Mouse (Mus musculus): Measurements from ENCODE around the gene Twistnb. TPM values are rescaled to one million over a fixed set of nuclear protein-coding genes. Genes with fewer than 3 reads are reported as not detected.

Gene Twistnb
- total and polyA plus RNA-seq, 2 experiments from 2014 or later, result 24.0 to 31.1 TPM

DNA sequence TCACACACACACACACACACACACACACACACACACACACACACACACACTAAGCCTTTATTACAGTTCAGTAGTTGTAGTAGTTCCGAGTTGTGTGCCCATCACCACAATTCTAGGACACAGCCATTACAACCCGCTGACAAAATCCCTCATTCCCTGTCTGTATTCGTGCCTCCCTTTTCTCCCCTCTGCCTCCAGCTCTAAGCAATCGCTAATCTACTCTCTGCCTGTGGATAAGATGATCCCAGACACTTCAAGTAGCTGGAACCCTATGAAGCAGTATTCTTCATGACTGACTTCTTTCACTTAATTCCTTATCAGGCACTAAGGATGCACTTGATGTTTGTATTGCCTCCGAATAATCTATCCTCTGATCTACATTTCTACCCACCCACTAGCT, 24.4 kb upstream of the Twistnb start:
- Histone ChIP-seq H3K4me2 (ENCODE audit: low read depth, low read length) (no peak overlapping the region), H3K4me3 (ENCODE audit: low read depth, low read length) (no peak overlapping the region), H3K9ac (replicated peaks; ENCODE audit: low read depth, low read length) (no peak overlapping the region), H3K36me3 (replicated peaks; ENCODE audit: control insufficient read depth, insufficient read depth, low read length) (no peaks in the 10 kb centered on the region), H3K4me1 (ENCODE audit: control insufficient read depth, insufficient read depth) (no peaks in the 10 kb centered on the region), H3K27ac (ENCODE audit: low read depth) (no peak overlapping the region), H3K9me3 (replicated peaks; ENCODE audit: control insufficient read depth, low read length) (no peaks in the 10 kb centered on the region), H3K27me3 (ENCODE audit: control insufficient read depth, insufficient read depth, low read length) (no peaks in the 10 kb centered on the region)
- 46% methylated on average over 5 of the region's 5 CpGs for WGBS
- no peak for DNase-seq (ENCODE audit: low spot score)
- TF ChIP-seq CTCF (IDR thresholded peaks at IDR 0.05; ENCODE audit: low read depth) (no peak), EP300 (IDR thresholded peaks at IDR 0.05; ENCODE audit: low read depth) (no peak)
- no peak for ATAC-seq (ENCODE audit: insufficient read depth, low read depth)

DNA sequence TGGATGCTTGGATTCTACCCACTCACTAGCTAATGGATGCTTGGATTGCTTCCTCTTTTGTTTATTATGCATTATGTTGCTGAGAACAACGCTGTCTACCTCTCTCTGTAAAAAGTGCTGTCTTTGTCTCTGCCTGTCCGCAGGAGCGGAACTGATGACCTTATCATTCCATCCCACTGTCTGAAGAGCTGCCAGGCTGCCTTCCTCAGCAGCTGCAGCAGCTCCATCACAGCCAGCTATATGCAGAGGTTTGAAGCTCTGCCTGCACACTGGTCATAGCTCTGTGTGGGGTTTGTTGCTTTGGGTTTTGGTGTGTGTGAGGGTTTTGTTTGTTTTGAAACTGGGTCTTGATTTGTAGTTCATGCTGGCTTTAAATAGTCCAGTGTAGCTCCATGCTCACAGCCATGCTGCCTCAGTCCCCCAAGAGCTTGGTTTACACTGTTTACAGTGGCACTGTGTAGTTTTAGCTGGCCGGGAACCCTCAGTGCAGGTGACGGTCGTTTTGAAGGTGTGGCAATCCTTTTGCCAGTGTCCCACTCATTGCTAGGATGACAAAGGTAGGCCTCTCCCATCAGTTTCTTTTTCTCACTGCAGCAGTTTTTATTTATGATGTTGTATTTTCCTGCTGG, 23.9 kb upstream of the Twistnb start:
- DNase-seq (ENCODE audit: low spot score) (no peak), ATAC-seq (ENCODE audit: insufficient read depth, low read depth) (no peak)
- no peak overlapping the region for H3K9ac ChIP-seq (replicated peaks; ENCODE audit: low read depth, low read length)
- 42% methylated on average over 6 of the region's 6 CpGs for WGBS
- H3K4me3 ChIP-seq (ENCODE audit: low read depth, low read length), result no peak overlapping the region
- no peaks in the 10 kb centered on the region for H3K36me3 ChIP-seq (replicated peaks; ENCODE audit: control insufficient read depth, insufficient read depth, low read length)
- no peak overlapping the region for H3K4me2 ChIP-seq (ENCODE audit: low read depth, low read length)
- no peaks in the 10 kb centered on the region for H3K4me1 ChIP-seq (ENCODE audit: control insufficient read depth, insufficient read depth)
- H3K9me3 ChIP-seq (replicated peaks; ENCODE audit: control insufficient read depth, low read length), result no peaks in the 10 kb centered on the region
- no peak for TF ChIP-seq CTCF (IDR thresholded peaks at IDR 0.05; ENCODE audit: low read depth)
- no peak for TF ChIP-seq EP300 (IDR thresholded peaks at IDR 0.05; ENCODE audit: low read depth)
- H3K27ac ChIP-seq (ENCODE audit: low read depth), result no peak overlapping the region
- no peaks in the 10 kb centered on the region for H3K27me3 ChIP-seq (ENCODE audit: control insufficient read depth, insufficient read depth, low read length)

DNA sequence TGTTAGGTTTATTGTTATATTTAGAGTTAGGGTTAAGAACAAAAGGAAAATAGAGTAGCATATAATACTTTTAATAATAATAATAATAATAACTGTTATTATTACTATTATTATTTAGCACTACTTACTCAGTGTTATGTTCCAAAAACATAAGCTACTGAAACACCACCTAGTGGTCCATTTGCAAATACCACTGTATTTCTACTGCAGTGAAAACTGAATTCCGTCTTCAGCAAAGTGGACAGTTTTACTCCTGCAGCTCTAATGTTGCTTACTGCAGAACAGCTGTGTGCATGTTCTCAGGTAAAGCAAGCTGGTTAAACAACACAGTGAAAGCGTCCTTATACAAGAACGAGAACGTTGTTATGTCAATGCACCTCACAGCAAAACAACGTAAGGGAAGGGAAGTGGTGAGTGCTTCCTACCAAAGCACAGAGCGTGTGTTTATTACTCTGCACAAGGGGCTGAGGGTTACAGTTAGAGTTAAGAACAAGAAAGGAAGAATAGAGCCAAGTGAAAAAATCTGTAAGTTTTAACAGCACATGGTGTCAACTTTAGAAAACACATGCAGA, 17.8 kb upstream of the Twistnb start:
- Histone ChIP-seq H3K4me3 (ENCODE audit: low read depth, low read length) (no peak overlapping the region), H3K4me1 (ENCODE audit: control insufficient read depth, insufficient read depth) (no peaks in the 10 kb centered on the region), H3K9me3 (replicated peaks; ENCODE audit: control insufficient read depth, low read length) (no peaks in the 10 kb centered on the region), H3K9ac (replicated peaks; ENCODE audit: low read depth, low read length) (no peak overlapping the region), H3K27me3 (ENCODE audit: control insufficient read depth, insufficient read depth, low read length) (no peaks in the 10 kb centered on the region), H3K4me2 (ENCODE audit: low read depth, low read length) (no peak overlapping the region), H3K36me3 (replicated peaks; ENCODE audit: control insufficient read depth, insufficient read depth, low read length) (no peaks in the 10 kb centered on the region), H3K27ac (ENCODE audit: low read depth) (no peak overlapping the region)
- ATAC-seq (ENCODE audit: insufficient read depth, low read depth) (no peak), DNase-seq (ENCODE audit: low spot score) (no peak)
- TF ChIP-seq EP300 (IDR thresholded peaks at IDR 0.05; ENCODE audit: low read depth) (no peak), CTCF (IDR thresholded peaks at IDR 0.05; ENCODE audit: low read depth) (peak; percentile 35)
- WGBS, result 43% methylated on average over 6 of the region's 6 CpGs

DNA sequence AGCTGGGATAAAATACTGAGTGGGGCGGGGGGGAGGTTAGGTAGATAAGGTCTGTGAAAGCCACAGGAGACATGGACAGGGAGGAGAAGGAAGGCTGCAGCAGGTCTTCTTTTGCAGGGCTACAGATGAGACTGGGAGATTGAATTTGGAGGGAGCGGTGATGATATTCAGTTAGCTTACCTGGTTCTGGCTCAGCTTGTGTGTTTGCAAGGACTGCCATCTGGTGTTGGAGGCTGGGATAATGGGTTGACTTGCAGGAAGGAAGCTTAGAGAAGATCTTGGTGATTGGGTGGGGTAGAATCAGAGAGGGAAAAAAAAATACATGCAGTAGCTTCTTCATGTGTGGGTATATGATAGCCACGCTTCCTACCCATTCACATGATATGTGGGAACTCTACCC, 5.1 kb upstream of the Twistnb start:
- H3K4me1 ChIP-seq (ENCODE audit: control insufficient read depth, insufficient read depth), result no peaks in the 10 kb centered on the region
- peak; percentile 70 for TF ChIP-seq CTCF (IDR thresholded peaks at IDR 0.05; ENCODE audit: low read depth)
- TF ChIP-seq EP300 (IDR thresholded peaks at IDR 0.05; ENCODE audit: low read depth), result no peak
- DNase-seq (ENCODE audit: low spot score) (no peak), ATAC-seq (ENCODE audit: insufficient read depth, low read depth) (no peak)
- no peaks in the 10 kb centered on the region for H3K9me3 ChIP-seq (replicated peaks; ENCODE audit: control insufficient read depth, low read length)
- no peaks in the 10 kb centered on the region for H3K36me3 ChIP-seq (replicated peaks; ENCODE audit: control insufficient read depth, insufficient read depth, low read length)
- H3K4me2 ChIP-seq (ENCODE audit: low read depth, low read length), result no peak overlapping the region
- no peak overlapping the region for H3K27ac ChIP-seq (ENCODE audit: low read depth)
- H3K4me3 ChIP-seq (ENCODE audit: low read depth, low read length), result no peak overlapping the region
- H3K27me3 ChIP-seq (ENCODE audit: control insufficient read depth, insufficient read depth, low read length), result peaks cover 4% of the 10 kb centered on the region; the same call in 1 of the 2 replicates
- 34% methylated on average over 3 of the region's 3 CpGs for WGBS
- H3K9ac ChIP-seq (replicated peaks; ENCODE audit: low read depth, low read length), result no peak overlapping the region

DNA sequence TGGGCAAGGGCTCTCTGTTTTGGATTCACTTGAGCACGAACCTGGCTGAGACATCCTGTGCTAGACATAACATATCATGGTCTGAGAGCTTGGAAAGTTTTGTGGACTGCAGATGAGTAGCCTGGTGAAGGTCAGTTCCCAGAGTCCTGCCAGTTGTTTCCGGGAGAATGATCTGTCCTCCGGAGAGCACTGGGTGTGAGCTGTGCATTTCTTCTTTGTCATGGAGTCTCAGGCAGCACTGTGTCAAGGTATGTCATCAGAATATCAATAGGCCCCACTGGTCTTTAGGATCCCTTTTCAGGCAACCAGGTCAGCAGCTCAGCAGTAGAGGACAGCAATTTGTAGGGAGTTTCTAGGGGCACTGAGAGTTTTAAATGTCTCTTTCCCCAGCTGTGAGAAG, 2.1 kb upstream of the Twistnb start:
- ATAC-seq (ENCODE audit: insufficient read depth, low read depth), result no peak
- no peak overlapping the region for H3K27ac ChIP-seq (ENCODE audit: low read depth)
- no peak overlapping the region for H3K9ac ChIP-seq (replicated peaks; ENCODE audit: low read depth, low read length)
- TF ChIP-seq CTCF (IDR thresholded peaks at IDR 0.05; ENCODE audit: low read depth) (no peak), EP300 (IDR thresholded peaks at IDR 0.05; ENCODE audit: low read depth) (no peak)
- H3K9me3 ChIP-seq (replicated peaks; ENCODE audit: control insufficient read depth, low read length), result no peaks in the 10 kb centered on the region
- peaks cover 7% of the 10 kb centered on the region for H3K4me1 ChIP-seq (ENCODE audit: control insufficient read depth, insufficient read depth)
- no peak for DNase-seq (ENCODE audit: low spot score)
- peaks cover 4% of the 10 kb centered on the region; the same call in 1 of the 2 replicates for H3K27me3 ChIP-seq (ENCODE audit: control insufficient read depth, insufficient read depth, low read length)
- 25% methylated on average over 3 of the region's 3 CpGs for WGBS
- no peaks in the 10 kb centered on the region for H3K36me3 ChIP-seq (replicated peaks; ENCODE audit: control insufficient read depth, insufficient read depth, low read length)
- H3K4me3 ChIP-seq (ENCODE audit: low read depth, low read length), result no peak overlapping the region
- H3K4me2 ChIP-seq (ENCODE audit: low read depth, low read length), result no peak overlapping the region

DNA sequence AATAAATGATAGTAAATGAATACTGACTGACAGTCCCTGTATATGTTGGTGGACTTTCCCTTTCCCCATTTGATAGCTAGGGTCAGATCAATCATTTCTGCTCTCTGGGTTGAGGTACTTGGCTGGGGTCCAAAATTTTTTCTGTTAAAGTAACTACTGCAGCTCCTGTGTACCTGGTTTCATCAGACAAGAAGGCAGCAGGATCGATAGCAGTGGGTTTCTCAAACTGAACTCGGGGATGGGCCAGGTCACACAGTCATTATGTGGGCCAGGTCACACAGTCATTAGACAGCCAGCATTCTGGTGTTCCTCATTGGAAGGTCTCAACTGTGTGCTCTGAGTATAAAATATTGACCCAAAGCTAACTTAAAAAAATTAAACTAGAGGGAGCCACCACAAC, 1.7 kb upstream of the Twistnb start:
- Histone ChIP-seq H3K36me3 (replicated peaks; ENCODE audit: control insufficient read depth, insufficient read depth, low read length) (no peaks in the 10 kb centered on the region), H3K4me3 (ENCODE audit: low read depth, low read length) (no peak overlapping the region), H3K9ac (replicated peaks; ENCODE audit: low read depth, low read length) (no peak overlapping the region), H3K4me2 (ENCODE audit: low read depth, low read length) (no peak overlapping the region), H3K9me3 (replicated peaks; ENCODE audit: control insufficient read depth, low read length) (no peaks in the 10 kb centered on the region), H3K4me1 (ENCODE audit: control insufficient read depth, insufficient read depth) (peaks cover 7% of the 10 kb centered on the region), H3K27ac (ENCODE audit: low read depth) (no peak overlapping the region), H3K27me3 (ENCODE audit: control insufficient read depth, insufficient read depth, low read length) (peaks cover 4% of the 10 kb centered on the region; the same call in 1 of the 2 replicates)
- no peak for DNase-seq (ENCODE audit: low spot score)
- ATAC-seq (ENCODE audit: insufficient read depth, low read depth), result no peak
- 55% methylated on average over 2 of the region's 2 CpGs for WGBS
- TF ChIP-seq CTCF (IDR thresholded peaks at IDR 0.05; ENCODE audit: low read depth), result no peak
